ENCODE assay signal across 9 mouse cellular contexts in genomic region chr17:46751056-46751793, GRCm38 (mm10). TPM values are rescaled to one million over a fixed set of nuclear protein-coding genes. Genes with fewer than 3 reads are reported as not detected.
DNase-seq lines count a peak whose midpoint lies in the region; ATAC-seq and TF ChIP-seq lines count a peak whose summit lies in the region.
"Had no signal": no experiment of that assay in that cellular context is flagged by ENCODE, and none has a peak within 500 bp of the region (broad histone marks: within the 10 kb centered on the region; RNA-seq: fewer than 3 reads in every experiment).

No protein-coding gene starts in this region.

- H3K4me3 ChIP-seq in hindbrain, embryonic 12.5 days = peak overlapping the region; percentile 78
- H3K4me3 ChIP-seq in lung, postnatal 0 days (ENCODE audit: low read depth, low read length) = peak overlapping the region; percentile 77

- TF ChIP-seq CTCF in lung, postnatal 0 days (IDR thresholded peaks at IDR 0.05) = no peak

- WGBS in hindbrain, embryonic 12.5 days = 27% methylated on average over 16 of the region's 16 CpGs
- 15% methylated on average over 16 of the region's 16 CpGs for WGBS in lung, postnatal 0 days

- peak overlapping the region; percentile 74 for H3K9ac ChIP-seq in hindbrain, embryonic 12.5 days
- H3K9ac ChIP-seq in lung, postnatal 0 days (replicated peaks; ENCODE audit: low read depth) = peak overlapping the region; percentile 55

- peak overlapping the region; percentile 78 for H3K4me2 ChIP-seq in hindbrain, embryonic 12.5 days (replicated peaks)
- H3K4me2 ChIP-seq in lung, postnatal 0 days (replicated peaks; ENCODE audit: low read depth, low read length) = peak overlapping the region; percentile 84

- H3K27ac ChIP-seq in hindbrain, embryonic 12.5 days = peak overlapping the region; percentile 88
- H3K27ac ChIP-seq in lung, postnatal 0 days (ENCODE audit: low read length) = peak overlapping the region; percentile 91

- H3K9me3 ChIP-seq in hindbrain, embryonic 12.5 days (replicated peaks) = no peaks in the 10 kb centered on the region
- no peaks in the 10 kb centered on the region for H3K9me3 ChIP-seq in lung, postnatal 0 days (ENCODE audit: low read length)

- peaks cover 15% of the 10 kb centered on the region for H3K4me1 ChIP-seq in hindbrain, embryonic 12.5 days
- H3K4me1 ChIP-seq in lung, postnatal 0 days (ENCODE audit: insufficient read depth, low read depth, low read length) = peaks cover 4% of the 10 kb centered on the region; the same call in 1 of the 2 replicates

- TF ChIP-seq EP300 in lung, postnatal 0 days (IDR thresholded peaks at IDR 0.05) = no peak

- peak; percentile 34 for ATAC-seq in frontal cortex, adult (ENCODE audit: low TSS enrichment)
- ATAC-seq in hindbrain, embryonic 12.5 days (ENCODE audit: low FRiP score) = peak; percentile 42; the same call in 1 of the 2 replicates
- peak; percentile 16 for ATAC-seq in lung, postnatal 0 days

- no peaks in the 10 kb centered on the region for H3K27me3 ChIP-seq in hindbrain, embryonic 12.5 days
- H3K27me3 ChIP-seq in lung, postnatal 0 days (replicated peaks; ENCODE audit: insufficient read depth, low read length) = no peaks in the 10 kb centered on the region

- H3K36me3 ChIP-seq in hindbrain, embryonic 12.5 days = peaks cover 12% of the 10 kb centered on the region; the same call in 1 of the 2 replicates
- H3K36me3 ChIP-seq in lung, postnatal 0 days (ENCODE audit: insufficient read depth, low read length) = peaks cover 4% of the 10 kb centered on the region; the same call in 1 of the 2 replicates

- no peak for DNase-seq in frontal cortex, postnatal 36 days (ENCODE audit: low spot score in 2 of 2)
- peak; percentile 73 for DNase-seq in thymus, postnatal 0 days (ENCODE audit: low spot score)
- no peak for DNase-seq in thymus, postnatal 25 days
- peak; percentile 65 for DNase-seq in lung, postnatal 0 days (ENCODE audit: low spot score)
- peak; percentile 90 for DNase-seq in spleen, postnatal 36 days (ENCODE audit: low spot score in 2 of 2)
- DNase-seq in adrenal gland, postnatal 36 days = no peak

RNA-seq across cellular contexts. Expression of gene Cnpy3, which starts 0.8 kb away (rescaled TPM):
- 55.1 and 58.0 TPM in 2 replicates for polyA plus RNA-seq in thymus, postnatal 0 days (2015; fragmentation: Nextera tagmentation; extraction: Ambion mirVana)
- 58.7 and 61.6 TPM in 2 replicates for polyA plus RNA-seq in hindbrain, embryonic 12.5 days (2016; fragmentation: Nextera tagmentation; extraction: Ambion mirVana)
- polyA plus RNA-seq in lung, postnatal 0 days (2015; fragmentation: Nextera tagmentation; extraction: Ambion mirVana) = 44.1 and 47.0 TPM in 2 replicates
- total RNA-seq in adrenal gland, postnatal 36 days (2021) = 10 to 100 TPM; 49.9 to 55.6 TPM

RNA-seq across cellular contexts. Expression of gene Ptcra, which starts 12.3 kb away (rescaled TPM):
- polyA plus RNA-seq in thymus, postnatal 0 days (2015; fragmentation: Nextera tagmentation; extraction: Ambion mirVana) = 118 and 120 TPM in 2 replicates
- 0.17 and 0.53 TPM in 2 replicates for polyA plus RNA-seq in hindbrain, embryonic 12.5 days (2016; fragmentation: Nextera tagmentation; extraction: Ambion mirVana)
- polyA plus RNA-seq in lung, postnatal 0 days (2015; fragmentation: Nextera tagmentation; extraction: Ambion mirVana) = 0.14 TPM in 1 of 2 replicates, not detected in the other
- total RNA-seq in adrenal gland, postnatal 36 days (2021) = not detected
- total RNA-seq: left cerebral cortex, postnatal 25 days had no signal

RNA-seq across cellular contexts. Expression of gene 2310039H08Rik, which starts 21.2 kb away (rescaled TPM):
- polyA plus RNA-seq in thymus, postnatal 0 days (2015; fragmentation: Nextera tagmentation; extraction: Ambion mirVana) = 112 and 116 TPM in 2 replicates
- polyA plus RNA-seq in hindbrain, embryonic 12.5 days (2016; fragmentation: Nextera tagmentation; extraction: Ambion mirVana) = 41.1 and 54.7 TPM in 2 replicates
- 73.9 and 80.1 TPM in 2 replicates for polyA plus RNA-seq in lung, postnatal 0 days (2015; fragmentation: Nextera tagmentation; extraction: Ambion mirVana)
- 10 to 100 TPM; 54.1 to 96.1 TPM for total RNA-seq in adrenal gland, postnatal 36 days (2021)

RNA-seq across cellular contexts. Expression of gene Gnmt, which starts 22.3 kb away (rescaled TPM):
- 2.9 and 3.0 TPM in 2 replicates for polyA plus RNA-seq in thymus, postnatal 0 days (2015; fragmentation: Nextera tagmentation; extraction: Ambion mirVana)
- 0.33 and 0.49 TPM in 2 replicates for polyA plus RNA-seq in hindbrain, embryonic 12.5 days (2016; fragmentation: Nextera tagmentation; extraction: Ambion mirVana)
- 13.0 and 14.9 TPM in 2 replicates for polyA plus RNA-seq in lung, postnatal 0 days (2015; fragmentation: Nextera tagmentation; extraction: Ambion mirVana)
- total RNA-seq in adrenal gland, postnatal 36 days (2021) = 1 to 10 TPM; 1.5 to 2.7 TPM

RNA-seq across cellular contexts. Expression of gene Rpl7l1, which starts 31.2 kb away (rescaled TPM):
- polyA plus RNA-seq in thymus, postnatal 0 days (2015; fragmentation: Nextera tagmentation; extraction: Ambion mirVana) = 136 and 137 TPM in 2 replicates
- 130 and 141 TPM in 2 replicates for polyA plus RNA-seq in hindbrain, embryonic 12.5 days (2016; fragmentation: Nextera tagmentation; extraction: Ambion mirVana)
- polyA plus RNA-seq in lung, postnatal 0 days (2015; fragmentation: Nextera tagmentation; extraction: Ambion mirVana) = 83.2 and 83.7 TPM in 2 replicates
- total RNA-seq in adrenal gland, postnatal 36 days (2021) = 10 to 100 TPM; 89.0 to 97.3 TPM

Comparison
In these comparisons a context has a peak if more than half of its experiments do, and no peak if none do; other contexts are left out.
1. DNase-seq: peak in thymus, postnatal 0 days (single experiment), lung, postnatal 0 days (single experiment) and spleen, postnatal 36 days (2 of 2); none in frontal cortex, postnatal 36 days (0 of 2), thymus, postnatal 25 days (single experiment) and adrenal gland, postnatal 36 days (0 of 2).
2. RNA of gene Ptcra, which starts 12.3 kb away (polyA plus RNA-seq): 118 to 120 TPM in thymus, postnatal 0 days; 0.17 to 0.53 TPM in hindbrain, embryonic 12.5 days and 0.14 TPM in lung, postnatal 0 days; every median in the first group is over 10 times any median in the second.
3. Peak in every context shown above with its lines, with median percentiles within 50 percentile points of each other: ATAC-seq.